Mouse (Mus musculus): ENCODE results near the gene Lrrc34.
A peak's percentile ranks its signal among the peaks of the same experiment; 100 is the strongest.

Gene Lrrc34

DNA sequence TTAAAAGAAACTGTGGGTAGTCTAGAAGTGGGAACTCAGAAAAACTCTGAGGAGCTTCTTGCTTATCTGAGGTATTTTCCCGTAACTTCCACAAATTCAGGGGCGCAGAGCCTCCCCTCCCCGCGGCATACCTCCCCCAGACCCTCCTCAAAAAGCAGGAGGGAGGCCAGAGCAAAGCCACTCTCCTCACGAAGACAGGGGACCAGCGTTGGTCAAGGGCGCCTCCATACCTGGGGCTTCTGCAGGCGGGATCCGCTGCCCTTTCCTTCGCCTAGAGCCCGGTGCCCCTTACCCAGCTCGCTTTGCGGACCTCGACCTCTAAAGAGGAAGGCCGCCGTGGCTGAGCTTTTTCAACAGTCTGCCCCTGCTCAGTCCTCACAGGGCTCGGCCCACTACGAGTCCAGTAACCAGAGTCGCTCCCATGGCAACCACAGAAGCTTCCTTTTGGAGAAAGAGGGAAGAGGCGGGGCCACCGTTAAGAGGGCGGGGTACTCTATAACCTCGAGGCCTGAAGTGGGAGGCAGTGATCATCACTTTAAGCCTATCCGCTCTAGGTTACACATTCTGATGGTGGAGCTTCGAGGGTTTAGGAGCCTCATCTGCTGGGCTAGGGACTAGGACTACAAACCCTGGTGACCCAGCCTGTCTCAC lies at the start of gene Lrrc34:
TSS of gene Lrrc34 (minus strand) at position 430 of the 651 bp plus-strand sequence.
- peak; percentile 49 for DNase-seq (ENCODE audit: inconsistent ontology term)

DNA sequence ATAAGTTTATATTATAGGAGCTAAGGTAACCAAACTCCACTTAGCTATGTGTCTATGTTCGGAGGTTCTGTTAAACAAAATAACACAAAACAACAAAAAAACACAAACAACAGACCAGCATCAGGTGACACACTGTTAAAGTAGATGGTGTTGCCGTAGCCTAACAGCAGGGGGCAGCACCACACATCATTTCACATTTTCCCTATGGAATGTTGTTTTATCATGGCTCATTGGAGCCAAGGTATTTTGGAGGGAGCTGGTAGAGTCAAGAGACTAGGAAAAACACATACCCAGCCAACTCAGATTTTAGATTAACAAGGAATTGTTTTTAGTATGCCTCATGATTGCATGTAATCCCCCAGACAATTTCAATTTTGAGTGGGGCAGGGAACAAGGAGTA lies 48.7 kb upstream of the Lrrc34 start:
- peak; percentile 81 for DNase-seq (ENCODE audit: inconsistent ontology term)

DNA sequence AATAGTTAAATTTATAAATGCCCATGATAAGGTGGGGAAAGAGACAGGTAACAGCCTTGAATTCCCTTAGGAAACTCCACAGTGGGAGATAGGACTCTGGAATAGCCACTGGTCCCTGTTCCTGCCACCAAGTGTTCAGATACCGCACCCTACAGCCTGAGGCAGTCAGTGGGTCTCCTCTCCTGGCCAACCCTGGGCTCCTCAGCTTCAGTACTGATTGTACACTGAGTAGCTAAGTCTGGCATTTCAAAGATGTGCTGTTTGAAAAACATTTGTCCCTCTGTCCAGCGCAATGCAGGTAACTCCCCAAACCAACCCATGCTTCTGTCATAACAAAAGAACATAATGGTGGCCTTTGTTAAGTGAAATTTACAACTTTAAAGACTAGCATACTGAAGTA lies 48.0 kb upstream of the Lrrc34 start:
- DNase-seq (ENCODE audit: inconsistent ontology term) = no peak

DNA sequence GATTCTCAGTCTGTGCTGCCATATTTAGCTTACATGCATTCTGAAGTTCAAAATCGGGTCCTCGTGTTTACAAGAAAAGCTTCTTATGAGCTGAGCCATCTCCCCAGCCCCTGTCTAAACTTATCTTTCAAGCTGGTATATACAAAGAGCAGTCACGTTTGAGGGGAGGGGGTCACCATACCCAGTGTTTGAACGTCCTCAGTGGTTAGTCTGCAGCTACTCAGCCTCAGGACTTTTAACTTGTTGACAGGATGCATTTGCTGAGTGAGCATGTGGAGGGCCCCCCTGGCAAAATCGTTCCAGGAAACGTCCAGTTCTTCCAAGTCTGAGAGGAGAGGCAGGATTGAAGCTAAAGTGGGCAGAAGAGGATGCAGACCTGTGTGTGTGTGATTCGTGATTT lies 43.3 kb upstream of the Lrrc34 start:
- DNase-seq (ENCODE audit: inconsistent ontology term) = no peak

DNA sequence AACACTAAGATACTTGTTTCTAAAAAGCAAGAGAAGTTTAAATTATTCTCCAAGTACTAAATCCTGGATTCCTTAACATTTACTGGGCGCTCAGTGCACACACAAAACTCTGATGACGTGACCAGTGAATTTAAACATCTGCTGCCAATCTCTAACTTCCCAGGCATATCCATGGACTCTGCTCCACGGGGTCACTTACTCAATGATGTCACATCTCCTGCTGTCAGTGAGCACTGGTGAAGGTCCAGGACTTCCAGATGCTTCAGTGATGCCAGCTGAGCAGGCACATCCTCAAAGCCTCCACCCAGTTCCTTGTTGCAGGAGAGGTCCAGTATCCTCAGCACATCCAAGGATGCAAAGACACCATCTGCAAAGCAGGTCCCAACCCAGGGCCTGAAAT lies 39.5 kb upstream of the Lrrc34 start:
- no peak for DNase-seq (ENCODE audit: inconsistent ontology term)

DNA sequence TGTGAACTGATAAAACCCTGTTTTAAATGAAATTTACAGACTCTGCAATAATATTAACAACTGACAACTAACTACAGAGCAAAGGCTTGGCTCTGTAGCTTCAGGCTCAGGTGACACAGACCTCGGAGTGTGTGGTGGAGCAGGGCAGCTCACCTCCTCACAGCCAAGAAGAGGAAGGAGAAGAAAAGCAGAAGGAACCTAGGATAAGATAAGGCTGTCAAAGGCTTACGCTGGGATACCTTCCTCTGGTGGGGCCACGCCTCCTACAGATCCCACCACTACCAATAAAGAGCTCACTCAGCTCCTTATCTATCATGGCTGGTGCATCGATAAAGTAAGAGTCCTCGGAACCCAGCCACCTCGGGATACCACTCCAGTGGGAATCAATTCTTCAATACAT lies 35.5 kb upstream of the Lrrc34 start:
- no peak for DNase-seq (ENCODE audit: inconsistent ontology term)

DNA sequence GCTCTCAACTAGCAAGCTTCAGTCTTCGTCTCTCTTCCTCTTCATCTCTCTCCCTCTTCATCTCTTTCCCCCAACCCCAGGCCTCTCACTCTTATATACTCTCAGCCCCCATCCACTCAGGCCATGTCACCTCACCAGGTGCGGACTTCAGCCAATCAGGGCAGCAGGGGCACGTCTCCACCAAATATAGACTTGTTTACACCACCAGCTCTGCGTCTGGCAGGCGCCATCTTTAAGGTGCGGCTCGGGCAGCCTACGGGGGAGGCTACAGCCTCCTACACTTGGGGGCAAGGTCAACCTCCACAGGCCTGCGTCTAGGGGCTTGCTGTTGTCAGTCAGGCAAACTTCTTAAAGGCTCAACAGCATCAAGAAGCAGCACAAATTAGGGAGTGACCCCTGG lies 10.8 kb upstream of the Lrrc34 start:
- no peak for DNase-seq (ENCODE audit: inconsistent ontology term)

DNA sequence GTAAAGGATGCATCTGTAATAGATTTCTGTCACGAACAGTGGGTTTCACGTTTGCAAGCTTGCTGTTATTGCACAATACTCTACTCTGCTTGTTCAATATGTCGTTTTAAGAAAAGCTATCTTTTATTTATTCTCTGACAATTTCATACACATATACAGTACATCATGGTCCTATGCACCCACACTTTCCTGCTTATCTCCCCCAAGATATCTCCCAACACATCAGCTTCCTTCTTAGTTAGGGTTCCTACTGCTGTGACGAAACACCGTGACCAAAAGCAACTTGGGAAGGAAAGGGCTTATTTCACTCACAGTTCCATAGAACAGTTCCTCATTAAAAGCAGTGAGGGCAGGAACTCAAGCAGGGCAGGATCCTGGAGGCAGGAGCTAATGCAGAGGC lies 8.3 kb upstream of the Lrrc34 start:
- no peak for DNase-seq (ENCODE audit: inconsistent ontology term)

DNA sequence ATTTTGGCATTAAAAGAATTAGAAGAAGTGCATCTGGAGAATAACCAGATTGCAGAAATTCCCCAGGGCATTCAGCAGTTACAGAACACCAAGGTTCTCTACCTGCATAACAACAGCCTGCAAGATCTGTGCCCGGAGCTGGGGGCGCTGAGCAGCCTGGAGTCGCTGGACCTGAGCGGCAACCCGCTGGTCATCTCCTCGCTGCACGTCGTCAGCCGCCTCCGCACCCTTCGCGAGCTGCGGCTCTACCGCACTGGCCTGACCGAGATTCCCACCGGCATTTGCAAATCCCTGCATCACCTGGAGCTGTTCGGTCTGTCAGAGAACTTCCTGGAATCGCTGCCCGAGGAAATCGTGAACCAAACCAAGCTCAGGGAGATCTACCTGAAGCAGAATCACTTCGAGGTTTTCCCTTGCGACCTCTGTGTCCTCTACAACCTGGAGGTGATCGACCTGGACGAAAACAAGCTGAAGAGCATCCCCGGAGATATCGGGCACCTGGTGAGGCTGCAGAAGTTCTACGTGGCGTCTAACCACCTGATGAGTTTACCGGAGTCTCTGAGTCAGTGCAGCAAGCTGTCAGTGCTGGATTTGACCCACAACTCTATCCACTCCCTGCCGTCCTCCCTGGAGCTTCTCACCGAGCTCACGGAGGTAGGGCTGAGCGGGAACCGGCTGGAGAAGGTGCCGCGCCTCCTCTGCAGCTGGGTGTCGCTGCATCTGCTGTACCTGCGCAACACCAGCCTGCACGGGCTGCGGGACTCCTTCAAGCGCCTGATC lies 2.6 kb upstream of the Lrrc34 start:
- peak; percentile 14 for DNase-seq (ENCODE audit: inconsistent ontology term)

DNA sequence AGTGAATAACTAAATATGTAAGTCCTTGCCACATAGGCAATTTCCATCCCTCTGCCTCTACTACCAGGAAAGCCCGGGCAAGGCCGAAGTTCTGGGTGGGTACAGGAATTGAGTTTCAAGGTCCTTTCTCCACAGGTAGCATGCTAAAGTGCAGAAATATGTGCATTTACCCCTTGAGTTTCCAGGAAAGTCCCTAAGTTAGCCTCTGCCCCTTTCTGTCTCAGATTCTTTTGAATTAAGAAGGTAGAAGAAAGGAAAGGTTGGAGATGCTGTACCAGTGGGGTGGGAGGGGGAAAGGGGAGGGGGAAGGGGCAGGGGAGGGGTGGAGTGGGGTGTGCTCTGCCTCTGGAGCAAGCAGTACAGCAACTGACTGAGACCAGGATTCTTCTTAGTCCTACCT lies 797 bp upstream of the Lrrc34 start:
- DNase-seq (ENCODE audit: inconsistent ontology term) = no peak

DNA sequence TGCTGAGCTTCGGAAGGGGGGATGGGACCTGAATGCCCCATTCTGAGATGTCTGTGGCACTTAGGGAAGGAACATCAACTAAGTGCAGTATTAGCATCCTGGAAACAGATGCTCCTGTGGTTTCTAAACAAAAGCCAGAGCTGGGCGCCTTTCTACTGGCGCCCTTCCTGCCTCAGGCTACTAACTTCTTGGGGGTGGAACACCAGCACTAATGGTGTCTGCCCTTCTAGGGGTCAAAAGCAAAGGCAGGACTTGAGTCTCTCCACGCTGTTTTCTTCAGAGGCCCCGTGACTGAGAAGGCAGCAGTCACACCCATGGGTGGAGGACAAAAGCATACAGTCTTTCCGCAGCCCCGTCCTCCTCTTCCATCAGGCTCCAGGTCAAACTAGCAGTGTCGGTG lies 908 bp downstream of the Lrrc34 start:
- DNase-seq (ENCODE audit: inconsistent ontology term) = no peak

DNA sequence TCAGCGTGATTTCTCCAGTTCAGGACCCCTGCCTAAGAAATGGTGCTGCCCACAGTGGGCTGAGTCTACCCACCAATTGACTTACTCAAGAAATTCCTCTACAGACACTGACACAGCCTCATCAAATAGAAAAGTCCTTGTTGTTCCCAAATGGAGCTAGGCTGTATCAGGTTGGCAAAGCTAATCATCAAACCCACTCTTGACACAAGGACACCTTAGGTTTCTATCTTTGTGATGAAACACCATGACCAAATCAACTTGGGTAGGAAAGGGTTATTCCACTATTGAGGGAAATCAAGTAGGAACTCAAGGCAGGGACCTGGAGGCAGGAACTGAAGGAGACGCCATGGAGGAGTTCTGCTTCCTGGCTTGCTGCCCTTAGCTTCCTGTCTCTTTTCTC lies 3.5 kb downstream of the Lrrc34 start, which contains the start of gene Lrriq4:
TSS of gene Lrriq4 (plus strand) at position 301 of the 400 bp plus-strand sequence.
- DNase-seq (ENCODE audit: inconsistent ontology term) = no peak

DNA sequence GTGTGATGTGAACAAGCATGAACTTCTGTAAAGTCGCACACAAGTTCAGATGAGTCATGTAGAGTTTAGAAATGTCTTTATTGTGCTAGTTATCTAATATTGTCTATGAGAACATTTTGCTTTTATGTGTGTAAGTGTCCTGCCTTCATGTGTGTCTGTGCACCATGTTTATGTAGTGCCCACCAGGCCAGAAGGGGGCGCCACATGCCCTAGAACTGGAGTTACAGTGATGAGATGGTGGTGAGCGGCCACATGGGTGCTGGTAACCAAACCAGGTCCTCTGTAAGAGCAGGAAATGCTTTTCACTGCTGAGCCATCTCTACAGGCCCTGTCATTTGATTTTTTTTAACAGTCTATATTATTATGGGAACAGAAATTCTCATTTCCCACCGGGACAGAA lies 12.0 kb downstream of the Lrrc34 start:
- no peak for DNase-seq (ENCODE audit: inconsistent ontology term)

DNA sequence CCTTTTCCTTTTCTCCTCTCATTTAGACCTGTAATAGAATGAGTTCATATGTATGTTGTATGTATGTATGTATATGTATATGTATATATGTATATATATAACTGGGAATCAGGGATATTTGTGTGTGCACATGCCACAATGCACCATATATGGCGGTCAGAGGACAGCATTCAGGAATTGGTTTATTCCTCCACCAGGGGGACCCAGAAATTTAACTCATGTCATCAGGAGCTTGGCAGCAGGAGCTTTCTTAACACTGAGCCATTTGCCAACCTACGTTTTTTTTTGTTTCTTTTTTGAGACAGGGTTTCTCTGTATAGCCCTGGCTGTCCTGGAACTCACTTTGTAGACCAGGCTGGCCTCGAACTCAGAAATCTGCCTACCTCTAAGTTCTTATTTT lies 14.0 kb downstream of the Lrrc34 start:
- DNase-seq (ENCODE audit: inconsistent ontology term) = no peak

DNA sequence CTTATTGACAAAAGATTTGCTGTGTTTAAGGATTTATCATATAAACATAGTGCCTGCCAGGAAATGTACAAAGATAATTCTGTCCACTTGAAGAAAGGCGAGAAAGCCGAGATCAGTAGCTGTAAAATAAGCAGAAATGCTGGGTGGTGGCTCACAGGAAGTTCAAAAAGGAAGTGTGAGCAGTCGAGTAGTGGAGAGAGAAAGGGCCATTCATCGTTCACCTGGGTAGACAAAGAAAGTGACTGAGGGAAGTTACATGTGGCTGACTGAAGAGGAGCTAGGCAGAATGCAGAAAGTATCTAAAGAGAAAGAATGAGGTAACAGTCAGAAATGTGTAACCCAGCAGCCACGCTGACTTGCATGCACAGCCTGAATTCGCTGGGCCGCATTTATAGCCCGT lies 27.5 kb downstream of the Lrrc34 start:
- DNase-seq (ENCODE audit: inconsistent ontology term) = no peak

DNA sequence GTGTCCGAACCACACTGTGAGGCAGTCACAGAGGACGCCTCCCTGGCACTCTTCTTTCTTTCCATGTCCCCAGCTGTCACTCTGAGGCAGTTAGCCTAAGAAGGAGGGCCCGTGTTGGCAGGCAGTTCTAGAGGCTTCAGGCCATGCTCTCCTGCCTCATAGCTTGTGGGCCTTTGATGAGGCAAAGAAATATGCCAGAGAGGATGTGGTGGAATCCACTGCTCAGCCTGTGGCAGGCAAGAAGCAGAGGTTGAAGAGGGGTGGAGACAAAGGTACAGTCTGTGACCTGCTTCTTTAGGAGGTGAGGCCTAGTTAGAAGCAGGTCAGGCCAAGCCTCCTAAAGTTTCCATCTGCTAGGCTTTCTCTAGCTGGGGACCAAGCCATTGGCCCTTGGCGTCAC lies 36.7 kb downstream of the Lrrc34 start:
- DNase-seq (ENCODE audit: inconsistent ontology term) = no peak

DNA sequence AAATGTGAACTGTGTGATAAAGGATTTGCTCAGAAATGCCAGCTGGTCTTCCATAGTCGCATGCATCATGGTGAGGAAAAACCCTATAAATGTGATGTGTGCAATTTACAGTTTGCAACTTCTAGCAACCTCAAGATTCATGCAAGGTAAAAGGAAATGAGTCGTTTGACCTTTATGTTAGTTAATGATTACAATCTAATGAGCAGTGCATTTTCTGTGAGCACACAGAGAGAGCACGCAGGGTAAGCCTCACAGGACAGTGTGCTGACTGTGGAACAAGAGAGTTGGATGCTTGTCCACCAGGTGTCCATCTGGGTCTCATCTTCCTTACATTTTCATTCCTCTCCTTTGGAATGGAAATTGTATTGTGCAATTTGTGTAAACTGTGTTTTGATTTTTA lies 38.7 kb downstream of the Lrrc34 start:
- no peak for DNase-seq (ENCODE audit: inconsistent ontology term)

DNA sequence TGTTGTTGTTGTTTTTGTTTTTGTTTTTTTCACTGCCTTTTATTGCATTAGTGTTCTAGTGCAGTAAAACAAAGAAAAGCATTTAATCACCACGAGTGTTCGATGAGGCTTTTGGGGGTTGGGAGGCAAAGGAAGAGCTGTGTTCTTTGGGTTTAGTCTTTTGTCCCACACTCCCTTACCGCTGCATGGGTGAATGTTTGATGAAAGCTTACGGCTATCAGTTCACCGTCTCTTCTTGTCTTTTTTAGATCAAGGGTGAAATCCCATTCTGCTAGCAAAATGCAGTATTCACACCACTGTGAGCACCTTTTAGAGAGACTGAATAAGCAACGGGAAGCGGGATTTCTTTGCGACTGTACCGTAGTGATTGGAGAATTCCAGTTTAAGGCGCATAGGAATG lies 44.4 kb downstream of the Lrrc34 start:
- DNase-seq (ENCODE audit: inconsistent ontology term) = no peak

DNA sequence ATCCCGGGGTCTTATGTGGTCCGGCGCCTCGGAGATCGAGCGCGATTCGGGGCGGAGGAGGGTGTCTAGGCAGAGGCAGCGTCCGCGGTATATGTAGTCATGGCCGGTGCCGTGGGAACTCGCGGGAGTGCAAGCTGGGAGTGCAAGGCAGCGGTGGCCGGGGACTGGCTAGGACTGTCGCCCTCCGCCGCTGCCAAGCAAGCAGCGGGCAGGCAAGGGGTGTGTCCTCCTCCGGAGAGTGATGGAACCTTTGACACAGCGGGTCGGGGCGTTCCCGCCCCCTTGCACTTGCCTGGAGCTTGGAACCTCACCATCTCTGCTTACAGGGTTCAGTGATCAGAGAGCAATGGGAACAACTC lies 45.0 kb downstream of the Lrrc34 start:
- DNase-seq (ENCODE audit: inconsistent ontology term) = peak; percentile 89

DNA sequence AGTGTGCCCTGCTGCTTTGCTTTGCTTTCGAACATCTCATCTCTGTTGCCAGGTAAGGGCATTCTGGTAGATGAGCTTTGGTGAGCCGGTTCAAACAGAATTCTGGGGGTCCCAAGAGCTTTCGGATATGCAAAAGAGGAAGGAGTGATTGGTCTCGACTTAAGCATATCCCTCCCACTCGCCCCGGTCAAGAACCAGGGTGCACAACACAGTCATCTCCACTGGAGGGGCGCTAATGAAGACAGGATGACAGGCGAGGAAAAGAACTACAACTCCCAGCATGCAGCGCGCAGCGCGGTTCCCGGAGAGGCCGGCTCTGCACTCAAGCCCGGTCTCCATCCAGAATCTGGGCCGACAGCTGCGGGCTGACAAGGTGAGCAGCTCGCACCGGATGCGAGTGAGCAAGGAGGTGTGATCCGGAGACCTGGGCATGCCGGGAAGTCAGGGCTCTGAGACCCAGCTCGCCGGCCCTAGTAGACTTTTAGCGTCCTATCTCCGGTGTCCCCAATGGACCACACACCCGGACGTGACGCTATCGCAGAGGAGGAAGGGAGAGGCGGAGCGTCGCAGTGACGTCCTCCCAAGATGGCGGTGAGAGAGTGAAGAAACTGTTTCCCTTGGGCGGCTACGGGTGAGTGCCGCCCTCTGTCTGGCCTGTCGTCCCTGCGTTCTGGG lies 45.5 kb downstream of the Lrrc34 start, which contains the start of gene Mynn:
TSS of gene Mynn (plus strand) at position 1 of the 675 bp plus-strand sequence.
- DNase-seq (ENCODE audit: inconsistent ontology term) = peak; percentile 97

DNA sequence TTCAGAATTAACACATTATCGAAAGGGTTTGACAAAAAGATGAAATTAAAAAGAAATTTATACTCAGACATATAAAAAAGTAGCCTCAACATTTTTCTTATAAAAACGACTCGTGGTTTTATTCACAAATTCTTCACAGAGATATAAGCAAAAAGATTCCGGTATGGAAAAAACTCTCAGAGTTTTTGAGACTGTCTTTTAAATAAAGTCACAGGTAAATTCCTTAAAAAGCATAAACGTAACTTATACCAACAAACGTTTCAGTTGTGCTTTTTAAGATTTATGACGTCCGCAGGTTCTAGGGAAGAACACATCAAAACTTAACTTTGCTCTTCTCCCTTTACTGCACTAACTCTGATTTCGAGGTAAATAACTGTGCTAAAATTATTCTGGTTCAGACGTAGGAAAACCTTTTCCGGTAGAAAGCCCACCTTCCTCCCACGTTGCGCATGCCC lies 46.0 kb downstream of the Lrrc34 start:
- DNase-seq (ENCODE audit: inconsistent ontology term) = no peak

DNA sequence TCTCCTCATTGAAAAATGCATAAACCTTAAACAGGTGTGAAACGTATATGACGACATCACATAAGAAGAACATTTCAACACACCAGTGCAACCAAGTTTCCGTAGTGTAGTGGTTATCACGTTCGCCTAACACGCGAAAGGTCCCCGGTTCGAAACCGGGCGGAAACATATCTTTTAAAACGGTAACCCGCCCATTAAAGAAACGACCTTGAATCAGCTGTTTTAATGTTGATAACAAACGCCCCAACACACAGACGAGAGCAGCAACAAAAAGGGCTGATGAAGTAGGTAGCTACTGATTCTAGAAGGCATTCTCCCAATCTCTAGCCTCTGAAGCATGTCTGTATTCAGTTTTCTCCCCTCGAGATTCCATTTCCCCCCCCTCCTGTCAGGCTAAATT lies 46.5 kb downstream of the Lrrc34 start:
- peak; percentile 86 for DNase-seq (ENCODE audit: inconsistent ontology term)

DNA sequence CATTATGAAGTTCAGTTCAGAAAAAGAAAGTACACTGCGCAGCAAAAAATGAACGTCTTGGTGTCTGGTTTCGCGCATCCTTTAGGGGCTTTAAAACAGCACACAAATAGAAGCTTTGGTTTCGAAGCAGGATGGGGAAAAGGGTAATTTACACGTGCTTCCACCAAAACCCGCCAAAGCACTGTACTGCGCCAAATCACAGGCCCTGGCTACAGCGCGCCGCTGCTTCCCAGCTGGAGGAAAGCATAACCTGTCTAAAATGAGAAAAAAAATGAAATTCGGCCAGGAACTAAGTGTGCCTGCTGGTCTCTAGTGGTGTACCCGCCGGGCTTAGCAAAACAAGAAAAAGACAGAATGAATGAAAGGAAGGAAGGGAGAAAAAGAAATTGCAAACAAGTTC lies 47.0 kb downstream of the Lrrc34 start:
- DNase-seq (ENCODE audit: inconsistent ontology term) = peak; percentile 73
